Mouse (Mus musculus) spleen, adult 2 months (tissue): ENCODE measurements at regions not wholly inside any gene's neighbourhood (a gene's known extent, or its start where the extent isn't known, plus 50 kb on each side); places are given as distances from the start of the nearest gene placed in this dataset.

Experiments used
- CTCF ChIP-seq: fragments of 200-500 bp; IDR thresholded peaks from 2 replicates; pipeline ENCODE4 v1.5.1; 2011; ENCODE audit warnings: mild to moderate bottlenecking, inconsistent platforms; ENCODE audit not compliant: insufficient read depth, insufficient read length, insufficient replicate concordance; ENCODE audit errors: extremely low read depth
- POLR2A ChIP-seq: fragments of 200-500 bp; IDR thresholded peaks from 2 replicates; pipeline ENCODE4 v1.6.1; 2011; ENCODE audit warnings: low read depth, low read length, inconsistent platforms

DNA sequence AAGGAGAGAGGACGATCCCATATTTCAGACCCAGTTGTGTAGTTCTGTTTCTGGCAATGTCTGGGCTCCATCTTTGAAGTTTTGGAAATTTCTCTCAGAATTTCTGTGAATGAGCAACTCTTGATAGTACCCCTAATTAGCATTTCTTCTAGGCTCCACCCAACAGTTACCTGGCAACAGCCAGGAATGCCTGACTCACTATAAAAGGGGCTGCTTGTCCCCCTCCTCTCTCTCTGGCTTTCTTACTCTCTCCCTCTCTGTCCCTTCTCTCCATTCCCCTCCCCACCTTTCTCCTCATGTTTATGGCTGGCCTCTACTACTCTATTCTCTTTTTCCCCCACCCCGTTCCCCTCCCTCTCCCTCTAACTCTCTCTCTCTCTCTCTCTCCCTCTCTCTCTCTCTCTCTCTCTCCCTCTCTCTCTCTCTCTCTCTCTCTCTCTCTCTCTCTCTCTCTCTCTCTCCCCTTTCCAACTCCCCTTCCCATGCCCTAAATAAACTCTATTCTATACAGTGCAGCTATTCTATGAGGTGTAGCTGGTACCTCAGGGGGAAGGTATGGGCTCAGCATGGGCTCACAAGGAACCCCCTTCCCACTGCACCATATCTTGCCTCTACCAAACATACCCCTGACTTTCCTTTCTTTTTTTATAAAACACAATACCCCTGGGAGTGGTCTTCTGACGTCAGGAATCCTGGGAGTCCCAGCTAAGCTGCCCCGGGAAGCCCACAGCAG is 118.7 kb upstream of the Prok2 start:
- TF ChIP-seq CTCF (no peak), POLR2A (no peak)
